ENCODE assay signal across 8 mouse cellular contexts in the genomic region with DNA sequence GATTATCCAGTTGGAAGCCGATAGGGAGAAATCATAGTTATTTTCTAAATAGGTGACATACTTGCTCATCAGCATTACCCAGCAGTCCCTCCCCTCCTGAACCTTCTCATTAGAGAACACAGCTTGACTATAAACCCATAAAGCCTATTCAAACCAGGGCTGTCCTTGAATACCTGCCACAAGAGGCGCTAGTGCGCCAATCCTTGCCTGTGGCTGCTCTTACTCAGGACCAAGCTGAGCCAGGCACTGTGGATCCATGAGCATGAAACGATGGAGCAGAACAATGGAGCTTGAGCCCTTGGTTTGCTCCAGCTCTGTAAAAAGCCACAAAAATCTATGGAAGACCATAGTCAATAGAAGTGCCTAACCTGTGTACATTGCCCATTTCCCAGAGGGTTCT. TPM values are rescaled to one million over a fixed set of nuclear protein-coding genes. Genes with fewer than 3 reads are reported as not detected.
DNase-seq lines count a peak whose midpoint lies in the region; ATAC-seq and TF ChIP-seq lines count a peak whose summit lies in the region.
"Had no signal": no experiment of that assay in that cellular context is flagged by ENCODE, and none has a peak within 500 bp of the region (broad histone marks: within the 10 kb centered on the region; RNA-seq: fewer than 3 reads in every experiment).

No protein-coding gene starts in this region.

- H3K36me3 ChIP-seq in testis, adult 2 months (ENCODE audit: control insufficient read depth, insufficient read depth, low read length): no peaks in the 10 kb centered on the region
- no peaks in the 10 kb centered on the region for H3K36me3 ChIP-seq in kidney, postnatal 0 days (ENCODE audit: insufficient read depth, low read length)
- H3K36me3 ChIP-seq in limb, embryonic 14.5 days (ENCODE audit: control insufficient read depth, insufficient read depth, low read length): no peaks in the 10 kb centered on the region
- H3K36me3 ChIP-seq: midbrain, embryonic 12.5 days had no signal

- H3K27ac ChIP-seq in testis, adult 2 months (ENCODE audit: control insufficient read depth, insufficient read depth, low read depth, low read length): no peak overlapping the region
- H3K27ac ChIP-seq in embryonic fibroblast, embryonic 13.5 days (ENCODE audit: insufficient read depth, low read length): no peak overlapping the region
- no peak overlapping the region for H3K27ac ChIP-seq in kidney, postnatal 0 days
- H3K27ac ChIP-seq in limb, embryonic 14.5 days (replicated peaks; ENCODE audit: low read depth, low read length): no peak overlapping the region
- H3K27ac ChIP-seq: midbrain, embryonic 12.5 days had no signal

- no peak overlapping the region for H3K4me3 ChIP-seq in testis, adult 2 months (ENCODE audit: control insufficient read depth, low read depth, low read length)
- no peak overlapping the region for H3K4me3 ChIP-seq in embryonic fibroblast, embryonic 13.5 days (ENCODE audit: insufficient read depth, low read length)
- no peak overlapping the region for H3K4me3 ChIP-seq in kidney, postnatal 0 days (replicated peaks; ENCODE audit: low read depth, low read length)
- H3K4me3 ChIP-seq in limb, embryonic 14.5 days (replicated peaks; ENCODE audit: low read length): no peak overlapping the region
- H3K4me3 ChIP-seq: midbrain, embryonic 12.5 days had no signal

- no peak for DNase-seq in testis, postnatal 14 days (ENCODE audit: low spot score)
- peak; percentile 72 for DNase-seq in brain, adult 2 months (ENCODE audit: low read depth, low spot score)
- peak; percentile 68 for DNase-seq in kidney, postnatal 0 days (ENCODE audit: low spot score)
- peak; percentile 60 for DNase-seq in limb, embryonic 14.5 days (ENCODE audit: low spot score)
- DNase-seq in right cerebral cortex, postnatal 25 days: peak; percentile 31

- no peak for ATAC-seq in kidney, postnatal 0 days (replicated peaks; ENCODE audit: low FRiP score, low read depth)
- ATAC-seq in limb, embryonic 14.5 days (ENCODE audit: low FRiP score, low read depth): no peak

- no peaks in the 10 kb centered on the region for H3K4me1 ChIP-seq in testis, adult 2 months (ENCODE audit: control insufficient read depth, insufficient read depth, low read length)
- H3K4me1 ChIP-seq in embryonic fibroblast, embryonic 13.5 days (ENCODE audit: control insufficient read depth, insufficient read depth, low read length): no peaks in the 10 kb centered on the region
- H3K4me1 ChIP-seq in kidney, postnatal 0 days (replicated peaks; ENCODE audit: insufficient read depth, low read length): no peaks in the 10 kb centered on the region
- peaks cover 27% of the 10 kb centered on the region for H3K4me1 ChIP-seq in limb, embryonic 14.5 days (ENCODE audit: control insufficient read depth, insufficient read depth, low read length)
- H3K4me1 ChIP-seq: midbrain, embryonic 12.5 days had no signal

- peak; percentile 38; the same call in 1 of the 2 replicates for TF ChIP-seq CTCF in testis, adult 2 months (IDR thresholded peaks at IDR 0.05; ENCODE audit: control insufficient read depth, insufficient read depth, insufficient replicate concordance, low read depth, low read length)
- TF ChIP-seq CTCF in embryonic fibroblast, embryonic 13.5 days (IDR thresholded peaks at IDR 0.05; ENCODE audit: borderline replicate concordance, insufficient read depth, low read length): peak; percentile 40; the same call in 1 of the 2 replicates
- peak; percentile 75 for TF ChIP-seq CTCF in kidney, postnatal 0 days (IDR thresholded peaks at IDR 0.05; ENCODE audit: low read depth)

- H3K9ac ChIP-seq in kidney, postnatal 0 days (ENCODE audit: low read depth, low read length): no peak overlapping the region
- H3K9ac ChIP-seq in limb, embryonic 14.5 days (ENCODE audit: low read depth, low read length, severe bottlenecking): no peak overlapping the region
- H3K9ac ChIP-seq: midbrain, embryonic 12.5 days had no signal

- no peaks in the 10 kb centered on the region for H3K27me3 ChIP-seq in testis, adult 2 months (ENCODE audit: control insufficient read depth, insufficient read depth, low read length)
- H3K27me3 ChIP-seq in kidney, postnatal 0 days (ENCODE audit: insufficient read depth, low read length): no peaks in the 10 kb centered on the region
- no peaks in the 10 kb centered on the region for H3K27me3 ChIP-seq in limb, embryonic 14.5 days (ENCODE audit: control insufficient read depth, insufficient read depth, low read length)
- H3K27me3 ChIP-seq: midbrain, embryonic 12.5 days had no signal

- no peak for TF ChIP-seq POLR2A in testis, adult 2 months (IDR thresholded peaks at IDR 0.05; ENCODE audit: control insufficient read depth, low read depth, low read length)
- no peak for TF ChIP-seq POLR2A in embryonic fibroblast, embryonic 13.5 days (IDR thresholded peaks at IDR 0.05; ENCODE audit: low read depth, low read length)
- no peak for TF ChIP-seq POLR2A in limb, embryonic 14.5 days (IDR thresholded peaks at IDR 0.05; ENCODE audit: borderline replicate concordance, extremely low read depth, insufficient read depth, insufficient read length)

- WGBS in kidney, postnatal 0 days: 64% methylated on average over 4 of the region's 4 CpGs
- WGBS in limb, embryonic 14.5 days: 50% methylated on average over 4 of the region's 4 CpGs

- H3K9me3 ChIP-seq in kidney, postnatal 0 days (replicated peaks; ENCODE audit: low read length): no peaks in the 10 kb centered on the region
- H3K9me3 ChIP-seq in limb, embryonic 14.5 days (ENCODE audit: control insufficient read depth, low read length): no peaks in the 10 kb centered on the region
- H3K9me3 ChIP-seq: midbrain, embryonic 12.5 days had no signal

- no peak overlapping the region for H3K4me2 ChIP-seq in kidney, postnatal 0 days (ENCODE audit: low read length)
- H3K4me2 ChIP-seq in limb, embryonic 14.5 days (replicated peaks; ENCODE audit: low read depth, low read length, severe bottlenecking): no peak overlapping the region
- H3K4me2 ChIP-seq: midbrain, embryonic 12.5 days had no signal

RNA-seq across cellular contexts. Expression of a gene that starts 7.2 kb away (rescaled TPM):
- 51.2 and 56.8 TPM in 2 replicates for polyA plus RNA-seq in testis, adult 2 months (2012; rRNA removed)
- 0.23 and 0.68 TPM in 2 replicates for polyA plus RNA-seq in embryonic fibroblast, embryonic 13.5 days (2011; ENCODE audit: insufficient read length, low read depth, missing spikeins)
- polyA plus RNA-seq in kidney, postnatal 0 days (2015; fragmentation: Nextera tagmentation; extraction: Ambion mirVana): 0.37 and 0.42 TPM in 2 replicates
- polyA plus RNA-seq in limb, embryonic 14.5 days (2012; rRNA removed): 0.76 and 1.1 TPM in 2 replicates
- polyA plus RNA-seq in limb, embryonic 14.5 days (2014; fragmentation: Nextera tagmentation; extraction: Ambion mirVana): 1.2 and 1.3 TPM in 2 replicates
- polyA plus RNA-seq: midbrain, embryonic 12.5 days had no signal

Comparison
In these comparisons a context has a peak if more than half of its experiments do, and no peak if none do; other contexts are left out.
1. RNA of a gene that starts 7.2 kb away (polyA plus RNA-seq): 51.2 to 56.8 TPM in testis, adult 2 months; 0.76 to 1.3 TPM in limb, embryonic 14.5 days, 0.37 to 0.42 TPM in kidney, postnatal 0 days and 0.23 to 0.68 TPM in embryonic fibroblast, embryonic 13.5 days; every median in the first group is over 10 times any median in the second.
2. Peak in every context shown above with its lines, with median percentiles within 50 percentile points of each other: CTCF ChIP-seq.